Mouse (Mus musculus) liver, embryonic 15.5 days (tissue): ENCODE results near the gene Cpsf3. TPM values are rescaled to one million over a fixed set of nuclear protein-coding genes. Genes with fewer than 3 reads are reported as not detected.
A peak's percentile ranks its signal among the peaks of the same experiment; 100 is the strongest.

Source experiments
- ATAC-seq: fragments of 200-750 bp; cut with Nextera tagmentation; 2 replicates; pipeline ENCODE4 v1.8.0; 2017; ENCODE audit warnings: moderate number of reproducible peaks, mild to moderate bottlenecking, moderate library complexity; ENCODE audit not compliant: insufficient read depth
- H3K27ac ChIP-seq: fragments of 300-500 bp; sonication (generic); replicated peaks from 2 replicates; pipeline ENCODE4 v1.5.1; 2015; ENCODE audit warnings: mild to moderate bottlenecking, inconsistent platforms
- H3K27me3 ChIP-seq: fragments of 300-500 bp; sonication (generic); 2 replicates; pipeline ENCODE4 v1.6.1; 2015; ENCODE audit warnings: mild to moderate bottlenecking, inconsistent platforms
- H3K36me3 ChIP-seq: fragments of 300-500 bp; sonication (generic); replicated peaks from 2 replicates; pipeline ENCODE4 v1.6.1; 2015; ENCODE audit warnings: moderate library complexity, mild to moderate bottlenecking, inconsistent platforms
- H3K4me1 ChIP-seq: fragments of 300-500 bp; sonication (generic); replicated peaks from 2 replicates; pipeline ENCODE4 v1.6.1; 2015; ENCODE audit warnings: inconsistent platforms
- H3K4me2 ChIP-seq: fragments of 300-500 bp; sonication (generic); 2 replicates; pipeline ENCODE4 v1.6.1; 2015; ENCODE audit warnings: moderate library complexity, mild to moderate bottlenecking, inconsistent platforms
- H3K4me3 ChIP-seq: fragments of 300-500 bp; sonication (generic); replicated peaks from 2 replicates; pipeline ENCODE4 v1.5.1; 2015; ENCODE audit warnings: mild to moderate bottlenecking, inconsistent platforms
- H3K9ac ChIP-seq: fragments of 300-500 bp; sonication (generic); 2 replicates; pipeline ENCODE4 v1.6.1; 2015; ENCODE audit warnings: moderate library complexity, mild to moderate bottlenecking, inconsistent platforms
- H3K9me3 ChIP-seq: fragments of 300-500 bp; sonication (generic); replicated peaks from 2 replicates; pipeline ENCODE4 v1.6.1; 2016; ENCODE audit warnings: inconsistent platforms
- WGBS: fragments of 180-500 bp; shearing (Covaris S2); methylation state at CpG from one replicate; pipeline ENCODE4 v1.1.7; 2015; ENCODE audit warnings: mixed read lengths; ENCODE audit not compliant: insufficient replicate concordance; 5-methylcytosine and 5-hydroxymethylcytosine counted together
- polyA plus RNA-seq: library from polyadenylated mRNA; unstranded; fragments of >200 nt; fragmentation: Nextera tagmentation; extraction: Ambion mirVana; gene quantifications from 2 replicates; pipeline ENCODE4 v1.2.1, GENCODE M21; 2015

Cpsf3 gene
- 39.7 and 40.5 TPM in 2 replicates for polyA plus RNA-seq

GRCm38 (mm10) chr12:21284761-21285441 is at the start of gene Cpsf3:
Gene Cpsf3 (plus strand): TSS chr12:21285391.
- Histone ChIP-seq H3K4me3 (peak within 1 kb of the TSS; percentile 76), H3K4me2 (peak within 1 kb of the TSS; percentile 83), H3K4me1 (peaks cover 21% of the 10 kb centered on the region), H3K9me3 (no peaks in the 10 kb centered on the region), H3K27me3 (no peaks in the 10 kb centered on the region), H3K27ac (peak within 1 kb of the TSS; percentile 81), H3K9ac (peak within 1 kb of the TSS; percentile 77), H3K36me3 (0 out of 2 replicates have a peak, but pooled peaks cover 5% of the 10 kb centered on the region)
- ATAC-seq = no peak
- 57% methylated on average over 11 of the region's 11 CpGs for WGBS

GRCm38 (mm10) chr12:21241965-21242364 is 43.2 kb upstream of the Cpsf3 start:
- Histone ChIP-seq H3K4me1 (no peaks in the 10 kb centered on the region), H3K9ac (no peak overlapping the region), H3K27ac (no peak overlapping the region), H3K4me2 (no peak overlapping the region), H3K27me3 (no peaks in the 10 kb centered on the region), H3K4me3 (no peak overlapping the region), H3K36me3 (no peaks in the 10 kb centered on the region), H3K9me3 (no peaks in the 10 kb centered on the region)
- no peak for ATAC-seq
- WGBS = 61% methylated on average over 3 of the region's 3 CpGs

DNA sequence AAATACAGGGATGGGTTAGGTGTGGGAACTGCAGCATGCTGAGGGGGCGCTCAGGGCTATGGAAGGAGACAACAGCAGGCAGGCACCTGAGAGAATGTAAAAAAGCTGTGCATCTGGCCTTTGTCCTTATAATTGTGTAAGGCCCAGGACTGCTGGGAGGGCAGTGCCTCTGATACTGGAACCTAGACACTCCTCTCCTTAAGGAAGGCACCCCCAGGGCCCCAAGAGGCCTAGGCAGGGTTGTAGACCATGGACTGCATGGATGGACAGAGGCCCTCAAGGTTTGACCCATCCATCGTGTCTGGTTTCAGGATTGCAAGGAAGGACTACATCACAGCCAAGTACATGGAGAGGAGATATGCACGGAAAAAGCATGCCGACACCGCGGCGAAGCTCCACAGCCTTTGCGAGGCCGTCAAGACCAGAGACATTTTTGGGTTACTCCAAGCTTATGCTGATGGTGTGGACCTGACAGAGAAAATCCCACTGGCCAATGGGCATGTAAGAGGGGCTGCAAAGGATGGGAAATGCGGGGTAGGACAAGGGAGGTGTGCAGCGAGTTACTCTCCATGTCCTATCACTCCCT is 40.7 kb upstream of the Cpsf3 start:
- Histone ChIP-seq H3K36me3 (no peaks in the 10 kb centered on the region), H3K4me3 (no peak overlapping the region), H3K4me1 (peaks cover 6% of the 10 kb centered on the region; the same call in 1 of the 2 replicates), H3K4me2 (no peak overlapping the region), H3K27ac (no peak overlapping the region), H3K9ac (no peak overlapping the region), H3K9me3 (no peaks in the 10 kb centered on the region), H3K27me3 (no peaks in the 10 kb centered on the region)
- WGBS = 76% methylated on average over 11 of the region's 11 CpGs
- no peak for ATAC-seq

DNA sequence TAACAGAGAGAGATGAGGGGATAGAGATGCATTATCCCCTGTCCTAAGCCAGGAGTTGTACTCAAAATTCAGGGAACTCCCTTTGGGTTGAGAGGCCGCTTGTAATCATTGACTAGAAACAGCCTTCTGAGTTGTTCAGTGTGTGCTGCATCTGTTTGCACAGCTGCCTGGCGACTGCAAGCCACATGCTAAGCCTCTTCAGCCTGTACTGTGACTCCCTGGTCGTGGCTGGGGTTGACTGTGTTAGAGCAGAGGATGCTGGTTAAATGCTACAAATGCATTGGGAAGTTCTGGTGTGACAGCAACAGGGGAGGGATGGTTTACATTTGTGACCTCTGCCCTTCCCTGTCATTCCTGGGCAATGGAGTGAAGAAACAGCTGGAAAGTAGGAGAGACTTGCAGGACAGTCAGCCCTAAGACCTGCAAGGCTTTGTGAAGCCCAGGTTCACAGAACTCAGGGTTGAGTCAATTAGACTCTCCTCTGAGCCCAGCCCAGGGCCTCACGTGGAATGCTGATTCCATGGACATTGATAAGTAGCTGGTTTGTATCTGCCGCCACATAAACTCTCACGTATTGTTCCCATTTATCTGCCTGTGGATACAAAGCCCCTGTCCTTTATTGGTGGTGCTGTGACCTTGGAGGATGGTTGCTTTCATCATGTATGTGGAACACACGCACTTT is 37.3 kb upstream of the Cpsf3 start:
- no peaks in the 10 kb centered on the region for H3K27me3 ChIP-seq
- 0 out of 2 replicates have a peak overlapping the region, but pooled peaks have one; percentile 6 for H3K27ac ChIP-seq
- H3K36me3 ChIP-seq = 0 out of 2 replicates have a peak, but pooled peaks cover 9% of the 10 kb centered on the region
- no peaks in the 10 kb centered on the region for H3K9me3 ChIP-seq
- peaks cover 6% of the 10 kb centered on the region; the same call in 1 of the 2 replicates for H3K4me1 ChIP-seq
- H3K9ac ChIP-seq = no peak overlapping the region
- H3K4me2 ChIP-seq = no peak overlapping the region
- ATAC-seq = peak; percentile 69
- no peak overlapping the region for H3K4me3 ChIP-seq
- WGBS = 57% methylated on average over 7 of the region's 7 CpGs

DNA sequence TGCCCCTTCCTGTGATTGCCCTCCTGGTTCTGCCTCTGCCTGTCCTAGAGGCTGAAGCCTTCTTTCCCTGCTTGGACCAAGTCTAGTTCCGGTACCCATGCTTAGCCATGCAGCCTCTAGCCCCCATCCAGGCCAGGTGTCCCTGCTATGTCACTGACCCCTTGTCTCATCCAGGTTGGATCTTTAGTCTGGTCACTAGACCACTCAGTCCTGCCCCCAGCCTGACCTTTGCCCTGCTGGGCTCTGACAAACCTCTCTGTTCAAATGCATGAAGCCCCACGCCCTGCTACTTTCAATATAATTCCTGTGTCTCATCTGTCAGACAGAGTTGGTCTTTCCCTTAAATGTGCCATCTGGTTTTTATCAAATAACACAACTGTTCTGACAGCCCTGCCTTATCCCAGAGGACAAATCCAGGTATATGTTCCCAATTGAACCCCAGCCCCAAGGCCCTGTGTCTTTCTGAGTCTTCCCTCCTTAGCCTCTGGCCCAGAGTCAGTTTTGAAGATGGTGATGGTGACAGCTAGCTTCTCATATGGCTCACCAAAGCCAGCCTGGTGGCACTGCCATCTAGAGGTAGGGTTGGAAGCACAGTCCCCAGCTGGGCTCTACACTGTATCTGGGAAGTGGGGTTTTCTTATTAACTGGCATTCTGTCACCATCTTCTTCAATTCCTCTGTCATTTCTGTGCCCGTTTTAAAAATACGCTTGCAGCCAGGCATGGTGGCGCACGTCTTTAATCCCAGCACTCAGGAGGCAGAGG is 24.5 kb upstream of the Cpsf3 start:
- no peaks in the 10 kb centered on the region for H3K9me3 ChIP-seq
- WGBS = 72% methylated on average over 6 of the region's 6 CpGs
- H3K27me3 ChIP-seq = no peaks in the 10 kb centered on the region
- H3K27ac ChIP-seq = no peak overlapping the region
- H3K4me3 ChIP-seq = no peak overlapping the region
- H3K4me2 ChIP-seq = no peak overlapping the region
- ATAC-seq = no peak
- H3K9ac ChIP-seq = no peak overlapping the region
- H3K36me3 ChIP-seq = no peaks in the 10 kb centered on the region
- H3K4me1 ChIP-seq = peaks cover 12% of the 10 kb centered on the region

GRCm38 (mm10) chr12:21261521-21261920 is 23.7 kb upstream of the Cpsf3 start:
- ATAC-seq = no peak
- Histone ChIP-seq H3K4me1 (peaks cover 18% of the 10 kb centered on the region), H3K9ac (no peak overlapping the region), H3K27me3 (no peaks in the 10 kb centered on the region), H3K4me2 (no peak overlapping the region), H3K4me3 (no peak overlapping the region), H3K36me3 (no peaks in the 10 kb centered on the region), H3K9me3 (no peaks in the 10 kb centered on the region), H3K27ac (no peak overlapping the region)
- WGBS = 58% methylated on average over 4 of the region's 4 CpGs

DNA sequence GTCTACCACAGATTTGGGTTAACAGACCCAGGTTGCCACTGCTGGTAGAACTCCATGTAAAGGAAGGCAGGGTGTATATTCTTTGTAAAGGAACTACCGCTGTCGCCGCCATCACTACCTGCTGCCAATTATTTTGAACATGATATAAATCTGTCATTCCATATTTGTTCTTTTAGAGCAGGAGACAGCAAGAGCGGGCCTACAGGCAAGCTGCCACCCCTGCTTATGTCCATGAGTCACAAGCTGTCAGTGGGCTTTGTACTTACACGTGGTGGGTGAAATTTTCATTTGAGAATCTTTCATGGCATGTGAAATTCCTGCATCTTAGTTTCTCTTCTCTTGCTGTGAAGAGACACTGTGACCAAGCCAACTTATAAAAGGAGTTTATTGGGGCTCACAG is 21.9 kb upstream of the Cpsf3 start:
- Histone ChIP-seq H3K4me2 (no peak overlapping the region), H3K4me3 (no peak overlapping the region), H3K27ac (no peak overlapping the region), H3K9ac (no peak overlapping the region), H3K4me1 (peaks cover 18% of the 10 kb centered on the region), H3K9me3 (no peaks in the 10 kb centered on the region), H3K36me3 (no peaks in the 10 kb centered on the region; the same call in 1 of the 2 replicates), H3K27me3 (no peaks in the 10 kb centered on the region)
- ATAC-seq = no peak
- 79% methylated on average over 5 of the region's 5 CpGs for WGBS

GRCm38 (mm10) chr12:21264241-21264640 is 20.9 kb upstream of the Cpsf3 start:
- no peak; the same call in 1 of the 2 replicates for ATAC-seq
- no peaks in the 10 kb centered on the region for H3K9me3 ChIP-seq
- no peak overlapping the region for H3K9ac ChIP-seq
- peaks cover 3% of the 10 kb centered on the region; the same call in 1 of the 2 replicates for H3K36me3 ChIP-seq
- no peak overlapping the region for H3K27ac ChIP-seq
- peaks cover 18% of the 10 kb centered on the region for H3K4me1 ChIP-seq
- WGBS = 30% methylated on average over 5 of the region's 5 CpGs
- H3K27me3 ChIP-seq = no peaks in the 10 kb centered on the region
- H3K4me3 ChIP-seq = no peak overlapping the region
- no peak overlapping the region for H3K4me2 ChIP-seq

DNA sequence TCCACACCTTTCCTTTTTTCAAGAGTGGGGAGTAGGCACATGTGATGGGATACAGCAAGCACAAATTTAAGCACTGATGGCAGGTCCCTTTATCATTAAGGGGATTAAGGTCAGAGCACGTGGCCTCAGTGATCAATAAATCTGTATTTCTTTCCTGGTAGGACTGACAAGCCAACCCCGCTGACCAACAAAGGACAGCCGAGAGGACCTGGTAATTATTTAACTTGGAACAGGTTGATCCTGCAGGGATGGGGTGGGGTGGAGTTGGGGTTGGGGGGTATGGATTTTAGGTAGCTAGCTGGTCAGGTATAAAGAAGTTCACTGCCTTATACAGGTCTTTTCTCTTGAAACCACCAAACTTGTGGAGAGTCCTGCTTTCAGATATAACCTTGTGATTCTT is 20.2 kb upstream of the Cpsf3 start:
- 0 out of 2 replicates have a peak overlapping the region, but pooled peaks have one; percentile 14 for H3K27ac ChIP-seq
- WGBS = 71% methylated on average over 3 of the region's 3 CpGs

GRCm38 (mm10) chr12:21265501-21265900 is 19.7 kb upstream of the Cpsf3 start:
- Histone ChIP-seq H3K9me3 (no peaks in the 10 kb centered on the region), H3K27ac (0 out of 2 replicates have a peak overlapping the region, but pooled peaks have one; percentile 14), H3K4me2 (no peak overlapping the region), H3K36me3 (peaks cover 6% of the 10 kb centered on the region), H3K9ac (no peak overlapping the region), H3K4me3 (no peak overlapping the region), H3K27me3 (no peaks in the 10 kb centered on the region), H3K4me1 (peaks cover 18% of the 10 kb centered on the region)
- 87% methylated on average over 4 of the region's 4 CpGs for WGBS
- ATAC-seq = no peak

More for the DNA sequence above, 20.2 kb upstream of the Cpsf3 start:
- no peaks in the 10 kb centered on the region for H3K27me3 ChIP-seq
- H3K4me3 ChIP-seq = no peak overlapping the region
- H3K9ac ChIP-seq = no peak overlapping the region
- H3K9me3 ChIP-seq = no peaks in the 10 kb centered on the region
- peak; percentile 35 for ATAC-seq
- peaks cover 18% of the 10 kb centered on the region for H3K4me1 ChIP-seq
- H3K4me2 ChIP-seq = no peak overlapping the region
- peaks cover 3% of the 10 kb centered on the region; the same call in 1 of the 2 replicates for H3K36me3 ChIP-seq
